Mouse (Mus musculus) heart, embryonic 14.5 days (tissue): ENCODE results near the gene Itgb4. TPM values are rescaled to one million over a fixed set of nuclear protein-coding genes. Genes with fewer than 3 reads are reported as not detected.
A peak's percentile ranks its signal among the peaks of the same experiment; 100 is the strongest.

Experiments used
- ATAC-seq: fragments of 200-750 bp; cut with Nextera tagmentation; 2 replicates; pipeline ENCODE4 v1.8.0; 2017; ENCODE audit warnings: low read depth, moderate TSS enrichment; ENCODE audit not compliant: insufficient number of reproducible peaks, insufficient read depth, low FRiP score
- H3K27ac ChIP-seq, 2 experiments: fragments of 200-500 bp in 1 of 2; fragments of 300-500 bp in 1 of 2; sonication (generic) in 1 of 2; replicated peaks in 1 of 2; 2 replicates each; pipeline ENCODE4 v1.5.1; 2012 to 2014; ENCODE audit warnings: low read depth in 2 of 2, low read length in 2 of 2, control low read depth in 1 of 2, mild to moderate bottlenecking in 1 of 2, mixed read lengths in 1 of 2; ENCODE audit not compliant: control insufficient read depth in 1 of 2, insufficient read depth in 1 of 2
- H3K27me3 ChIP-seq: fragments of 300-500 bp; sonication (generic); 2 replicates; pipeline ENCODE4 v1.6.1; 2014; ENCODE audit warnings: mild to moderate bottlenecking, low read length, control low read depth; ENCODE audit not compliant: control insufficient read depth, insufficient read depth
- H3K36me3 ChIP-seq: fragments of 300-500 bp; sonication (generic); 2 replicates; pipeline ENCODE4 v1.6.1; 2014; ENCODE audit warnings: mild to moderate bottlenecking, control low read depth, low read length, mixed read lengths; ENCODE audit not compliant: control insufficient read depth, insufficient read depth
- H3K4me1 ChIP-seq, 2 experiments: fragments of 200-500 bp in 1 of 2; fragments of 300-500 bp in 1 of 2; sonication (generic) in 1 of 2; 2 replicates each; pipeline ENCODE4 v1.6.1; 2012 to 2014; ENCODE audit warnings: low read length in 2 of 2, control low read depth in 1 of 2, mixed read lengths in 1 of 2; ENCODE audit not compliant: control insufficient read depth in 2 of 2, insufficient read depth in 2 of 2
- H3K4me2 ChIP-seq: fragments of 300-500 bp; sonication (generic); 2 replicates; pipeline ENCODE4 v1.6.1; 2014; ENCODE audit warnings: mild to moderate bottlenecking, low read length
- H3K4me3 ChIP-seq, 2 experiments: fragments of 200-500 bp in 1 of 2; fragments of 300-500 bp in 1 of 2; sonication (generic) in 1 of 2; 2 replicates each; pipeline ENCODE4 v1.5.1; 2012 to 2014; ENCODE audit warnings: low read length in 2 of 2, mild to moderate bottlenecking in 2 of 2, control low read depth in 1 of 2, low read depth in 1 of 2, moderate library complexity in 1 of 2; ENCODE audit not compliant: control insufficient read depth in 1 of 2, insufficient read depth in 1 of 2
- H3K9ac ChIP-seq: fragments of 300-500 bp; sonication (generic); 2 replicates; pipeline ENCODE4 v1.6.1; 2014; ENCODE audit warnings: mild to moderate bottlenecking, low read length
- H3K9me3 ChIP-seq: fragments of 300-500 bp; sonication (generic); 2 replicates; pipeline ENCODE4 v1.6.1; 2016; ENCODE audit warnings: low read length, control low read depth; ENCODE audit not compliant: control insufficient read depth
- WGBS: fragments of 180-500 bp; shearing (Covaris S2); extraction: QIAGEN DNeasy Blood & Tissue Kit; methylation state at CpG from one replicate; pipeline ENCODE4 v1.1.7; 2014; 5-methylcytosine and 5-hydroxymethylcytosine counted together
- polyA plus RNA-seq: library from polyadenylated mRNA; unstranded; fragments of >200 nt; fragmentation: Nextera tagmentation; extraction: Ambion mirVana; gene quantifications from 2 replicates; pipeline ENCODE4 v1.2.1, GENCODE M21; 2014

The Itgb4 gene
- polyA plus RNA-seq, 1 experiment from 2014 or later = 0.93 TPM

DNA sequence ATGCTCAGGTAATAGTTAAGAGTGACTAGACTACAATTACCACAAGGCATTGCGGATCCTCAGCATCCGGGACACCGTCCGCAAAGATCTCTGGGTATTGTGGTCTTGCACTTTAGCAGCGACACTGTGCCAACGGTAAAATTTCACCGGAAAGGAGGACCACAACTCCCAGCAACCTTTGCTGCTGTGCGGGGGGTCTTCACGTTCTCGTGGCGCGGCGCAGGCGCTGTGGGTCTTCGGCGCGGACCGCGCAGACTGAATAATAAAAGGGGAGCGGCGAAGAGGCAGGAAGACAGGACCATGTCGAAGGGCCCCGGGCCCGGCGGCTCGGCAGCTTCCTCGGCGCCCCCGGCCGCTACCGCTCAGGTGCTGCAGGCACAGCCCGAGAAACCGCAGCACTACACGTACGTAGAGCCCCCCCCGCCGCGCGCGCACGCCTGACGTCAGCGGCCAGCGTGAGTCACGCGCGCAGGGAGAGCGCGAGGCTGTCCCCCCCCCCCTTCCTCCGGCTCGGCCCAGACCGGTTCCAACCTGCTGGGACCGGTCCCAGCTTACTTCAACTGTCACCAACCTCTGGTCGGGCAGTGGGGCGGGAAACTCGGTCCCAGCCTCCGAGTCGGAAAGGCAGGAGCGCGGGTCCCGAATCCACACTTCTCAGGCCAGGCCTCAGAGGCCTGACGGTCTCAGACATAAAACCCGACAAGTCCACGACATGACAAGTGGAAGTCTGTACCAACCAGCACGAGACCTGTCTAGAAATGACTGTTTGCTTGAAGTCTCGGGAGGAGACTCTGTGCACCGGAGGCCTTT, 55.8 kb downstream of the Itgb4 start, which contains the start of gene Unk:
Gene Unk (plus strand): TSS at position 235 of the 810 bp plus-strand sequence.
- peak within 1 kb of the TSS; percentile 94 for H3K4me2 ChIP-seq
- ATAC-seq = peak; percentile 95
- under 1% methylated on average over 67 of the region's 67 CpGs for WGBS

DNA sequence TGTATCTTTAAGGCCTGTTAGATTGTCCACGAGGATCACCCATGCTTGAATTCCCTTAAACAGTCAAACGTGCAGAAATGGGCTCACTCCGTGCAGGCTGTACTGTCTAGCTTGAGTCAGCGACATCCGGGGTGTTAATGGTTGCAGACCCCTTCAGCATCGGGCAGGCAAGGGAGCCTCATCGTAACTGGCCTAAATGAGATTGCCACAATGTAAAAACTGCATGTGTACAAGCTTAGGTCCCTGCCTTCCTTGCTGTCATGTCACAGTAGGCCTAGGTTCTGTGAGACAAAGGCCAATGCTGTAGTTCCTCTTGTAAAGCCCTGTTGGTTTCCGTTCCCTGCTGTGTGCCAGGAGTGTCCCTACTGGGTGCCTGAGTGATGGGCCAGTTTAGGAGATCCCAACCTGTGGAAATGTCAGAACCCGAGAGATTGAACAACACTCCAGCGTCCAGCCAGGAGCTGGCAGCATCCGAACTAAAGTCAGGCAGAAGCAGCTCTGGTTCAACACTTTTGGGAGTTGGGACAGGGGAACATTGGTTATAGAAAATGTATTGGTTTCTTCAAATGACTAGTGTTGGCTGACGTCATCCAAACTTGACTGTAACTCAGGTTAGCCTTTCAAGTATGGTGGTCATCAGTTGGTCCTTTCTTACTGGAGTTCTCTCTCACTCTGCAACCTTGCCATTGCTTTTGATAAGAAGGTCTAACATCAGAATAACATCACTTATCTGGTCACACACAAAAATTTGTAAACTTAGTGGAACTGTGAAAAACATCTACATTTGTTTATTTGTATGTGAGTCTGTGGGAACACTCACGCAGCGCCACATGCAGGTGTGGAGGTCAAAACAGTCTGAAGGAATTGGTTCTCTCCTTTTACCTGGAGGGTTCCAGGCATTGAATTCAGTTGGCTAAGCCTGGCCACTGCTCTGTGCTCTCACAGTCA, 56.7 kb downstream of the Itgb4 start:
- Histone ChIP-seq H3K9me3 (no peaks in the 10 kb centered on the region), H3K27me3 (no peaks in the 10 kb centered on the region), H3K9ac (peak overlapping the region; percentile 98), H3K27ac (peak overlapping the region; percentile 99 to 100), H3K4me1 (peaks cover 5 to 15% of the 10 kb centered on the region in 2 experiments), H3K4me3 (peak overlapping the region; percentile 72 to 80), H3K4me2 (peak overlapping the region; percentile 94), H3K36me3 (0 out of 2 replicates have a peak, but pooled peaks cover 8% of the 10 kb centered on the region)
- 24% methylated on average over 14 of the region's 14 CpGs for WGBS
- ATAC-seq = peak; percentile 3; the same call in 1 of the 2 replicates

More for the DNA sequence above, 55.8 kb downstream of the Itgb4 start, which contains the start of gene Unk:
- H3K36me3 ChIP-seq = 0 out of 2 replicates have a peak, but pooled peaks cover 4% of the 10 kb centered on the region
- H3K9me3 ChIP-seq = no peaks in the 10 kb centered on the region
- H3K27me3 ChIP-seq = no peaks in the 10 kb centered on the region
- peak within 1 kb of the TSS; percentile 98 for H3K9ac ChIP-seq
- H3K27ac ChIP-seq = peak within 1 kb of the TSS; percentile 99 to 100
- peaks cover 5 to 15% of the 10 kb centered on the region in 2 experiments for H3K4me1 ChIP-seq
- peak within 1 kb of the TSS; percentile 72 to 80 for H3K4me3 ChIP-seq

DNA sequence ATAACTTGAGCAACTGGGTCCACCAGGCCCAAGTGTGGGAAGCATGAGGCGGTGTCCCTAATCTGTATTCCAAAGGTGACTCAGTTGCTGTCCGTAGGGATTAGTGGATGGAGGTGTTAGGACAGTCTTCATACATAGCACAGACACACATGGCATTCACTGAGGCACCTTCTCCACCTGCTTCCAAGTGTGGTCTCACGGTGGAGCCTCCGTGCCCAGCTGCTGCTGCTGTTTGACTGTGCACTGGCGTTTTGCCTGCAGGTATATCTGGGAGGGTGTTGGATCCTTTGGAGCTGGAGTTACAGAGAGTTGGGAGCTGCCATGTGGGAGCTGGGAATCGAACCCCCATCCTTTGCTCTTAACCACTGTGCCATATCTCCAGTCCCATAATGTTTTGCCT, 60.1 kb downstream of the Itgb4 start:
- WGBS = 91% methylated on average over 6 of the region's 6 CpGs
- no peak overlapping the region for H3K4me2 ChIP-seq
- H3K9me3 ChIP-seq = no peaks in the 10 kb centered on the region
- H3K36me3 ChIP-seq = peaks cover 25% of the 10 kb centered on the region
- no peak overlapping the region for H3K27ac ChIP-seq
- H3K27me3 ChIP-seq = no peaks in the 10 kb centered on the region
- no peak for ATAC-seq
- H3K4me3 ChIP-seq = no peak overlapping the region
- peaks cover 5 to 12% of the 10 kb centered on the region in 2 experiments for H3K4me1 ChIP-seq
- H3K9ac ChIP-seq = no peak overlapping the region

DNA sequence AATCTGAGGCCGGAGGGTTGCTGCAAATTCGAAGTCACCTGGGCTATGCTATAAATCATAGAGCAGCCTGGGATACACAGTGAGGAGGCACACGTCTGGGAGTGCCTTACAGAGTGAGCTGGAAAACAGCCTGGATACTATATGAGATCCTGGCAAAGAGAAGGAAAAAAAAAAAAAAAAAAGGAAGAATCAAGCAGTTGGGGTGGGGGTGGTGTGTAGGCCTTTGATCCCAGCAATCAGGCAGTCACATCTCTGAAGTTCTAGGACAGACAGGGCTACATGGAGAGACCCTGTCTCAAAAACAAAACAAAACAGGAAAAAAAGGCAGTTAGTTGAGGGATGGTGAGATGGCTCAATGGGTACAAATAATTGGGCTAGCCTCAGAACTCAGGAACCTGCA, 62.2 kb downstream of the Itgb4 start:
- H3K36me3 ChIP-seq = peaks cover 37% of the 10 kb centered on the region
- no peak overlapping the region for H3K27ac ChIP-seq
- no peak overlapping the region for H3K4me3 ChIP-seq
- peaks cover under 1 to 2% of the 10 kb centered on the region in 2 experiments; a peak in 2 of 4 replicates for H3K4me1 ChIP-seq
- ATAC-seq = no peak
- H3K9ac ChIP-seq = no peak overlapping the region
- no peak overlapping the region for H3K4me2 ChIP-seq
- 92% methylated on average over 3 of the region's 3 CpGs for WGBS
- H3K27me3 ChIP-seq = no peaks in the 10 kb centered on the region
- H3K9me3 ChIP-seq = no peaks in the 10 kb centered on the region

DNA sequence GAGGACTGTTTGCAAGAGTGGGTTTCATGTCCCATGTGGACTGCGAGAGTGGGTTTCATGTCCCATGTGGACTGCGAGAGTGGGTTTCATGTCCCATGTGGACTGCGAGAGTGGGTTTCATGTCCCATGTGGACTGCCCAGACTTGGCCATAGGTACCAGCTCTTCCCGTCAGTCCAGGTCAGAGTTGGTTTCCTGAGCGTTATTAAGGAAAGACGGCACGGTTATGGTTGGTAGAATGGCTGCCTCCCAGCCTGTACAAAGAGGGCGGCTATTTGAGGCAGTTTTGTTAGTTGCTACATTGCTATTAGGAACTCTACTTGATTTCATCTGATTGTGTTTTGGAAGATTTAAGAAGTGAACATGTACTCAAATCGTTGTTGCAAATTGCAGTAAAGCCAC, 63.3 kb downstream of the Itgb4 start:
- no peaks in the 10 kb centered on the region for H3K27me3 ChIP-seq
- H3K4me3 ChIP-seq = no peak overlapping the region
- no peak for ATAC-seq
- no peaks in the 10 kb centered on the region for H3K9me3 ChIP-seq
- peaks cover 42% of the 10 kb centered on the region for H3K36me3 ChIP-seq
- no peak overlapping the region for H3K9ac ChIP-seq
- no peak overlapping the region for H3K4me2 ChIP-seq
- no peak overlapping the region for H3K27ac ChIP-seq
- 96% methylated on average over 9 of the region's 9 CpGs for whole genome bisulfite sequencing
- no peaks in the 10 kb centered on the region for H3K4me1 ChIP-seq

DNA sequence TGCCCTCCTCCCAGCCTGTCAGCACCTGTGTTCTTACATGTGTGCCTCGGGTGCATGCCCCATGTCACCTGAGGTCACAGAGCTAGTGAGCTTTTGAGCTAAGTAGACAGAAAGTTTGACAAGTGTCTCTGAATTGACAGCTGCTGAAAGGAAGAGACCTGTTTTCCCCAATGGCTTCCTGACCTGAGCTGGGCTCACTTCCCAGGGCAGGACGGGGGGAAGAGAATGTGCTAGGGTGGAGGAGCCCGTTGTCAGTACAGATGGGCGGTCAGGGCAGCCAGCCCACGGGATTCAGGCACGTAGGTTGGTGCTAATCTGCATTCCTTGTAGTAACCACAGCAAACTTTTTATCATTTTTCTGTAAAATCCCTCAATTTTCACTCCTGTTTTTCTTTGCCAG, 66.1 kb downstream of the Itgb4 start:
- Histone ChIP-seq H3K36me3 (peaks cover 51% of the 10 kb centered on the region), H3K9me3 (no peaks in the 10 kb centered on the region), H3K4me2 (no peak overlapping the region), H3K4me3 (no peak overlapping the region), H3K9ac (no peak overlapping the region), H3K4me1 (no peaks in the 10 kb centered on the region), H3K27ac (no peak overlapping the region), H3K27me3 (no peaks in the 10 kb centered on the region)
- 61% methylated on average over 6 of the region's 6 CpGs for WGBS
- ATAC-seq = no peak

DNA sequence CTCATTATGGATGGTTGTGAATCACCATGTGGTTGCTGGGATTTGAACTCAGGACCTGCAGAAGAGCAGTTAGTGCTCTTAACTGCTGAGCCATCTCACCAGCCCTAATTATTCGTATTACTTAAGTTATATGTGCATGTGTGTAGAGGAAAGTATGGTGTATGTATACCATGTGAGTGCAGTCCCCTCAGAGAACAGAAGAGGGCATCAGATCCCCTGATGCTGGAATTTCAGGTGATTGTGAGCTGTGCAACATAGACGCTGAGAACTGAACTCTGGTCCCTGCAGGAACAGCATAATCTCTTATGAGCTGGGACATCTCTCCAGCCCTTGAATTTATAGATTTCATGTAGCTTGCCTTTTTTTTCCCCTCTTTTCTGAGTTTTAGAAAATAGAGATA, 67.3 kb downstream of the Itgb4 start:
- no peak overlapping the region for H3K4me3 ChIP-seq
- no peak overlapping the region for H3K27ac ChIP-seq
- H3K9me3 ChIP-seq = no peaks in the 10 kb centered on the region
- H3K4me1 ChIP-seq = no peaks in the 10 kb centered on the region
- no peak for ATAC-seq
- no peaks in the 10 kb centered on the region for H3K27me3 ChIP-seq
- WGBS = 97% methylated on average over 2 of the region's 2 CpGs
- H3K36me3 ChIP-seq = peaks cover 52% of the 10 kb centered on the region
- no peak overlapping the region for H3K4me2 ChIP-seq
- no peak overlapping the region for H3K9ac ChIP-seq
